ENCODE assay signal across 9 mouse cellular contexts in the genomic region with DNA sequence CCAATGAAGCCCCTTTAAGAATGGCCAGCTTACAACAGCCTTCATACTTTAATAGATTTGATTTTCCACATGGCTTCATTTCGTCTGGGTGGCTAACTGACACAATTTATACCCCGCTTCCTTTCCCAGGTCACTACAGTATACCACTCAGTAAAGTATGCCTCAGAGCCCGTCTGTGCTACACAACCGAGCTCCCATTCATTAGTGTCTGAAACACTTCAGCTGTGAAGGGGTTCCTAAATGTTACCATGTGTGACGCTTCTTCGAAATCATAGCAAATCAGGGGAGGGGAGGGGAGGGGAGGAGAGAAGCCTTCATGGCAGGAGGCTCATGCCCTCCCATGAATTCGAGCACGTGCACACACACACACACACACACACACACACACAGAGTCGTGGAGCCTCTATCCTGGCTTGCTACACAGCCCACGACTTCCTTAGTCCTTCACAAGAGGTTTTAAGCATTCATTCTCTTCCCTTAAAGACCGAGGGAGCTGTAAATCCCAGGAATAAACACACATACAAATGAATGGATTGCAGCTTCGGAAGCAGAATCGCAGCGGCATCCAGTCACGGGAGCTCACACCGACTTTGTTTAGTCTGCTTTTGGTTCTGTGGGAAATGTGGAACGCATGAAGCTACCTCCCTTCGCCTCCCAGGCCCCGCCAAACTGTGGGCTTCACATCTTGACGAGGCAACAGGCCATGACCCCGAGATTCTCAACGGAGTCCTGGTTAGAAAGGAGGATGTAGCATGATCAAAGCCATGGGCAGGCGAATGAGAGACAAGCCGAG.
A peak's percentile ranks its signal among the peaks of the same experiment; 100 is the strongest.
DNase-seq lines count a peak whose midpoint lies in the region; ATAC-seq and TF ChIP-seq lines count a peak whose summit lies in the region.
"Had no signal": no experiment of that assay in that cellular context is flagged by ENCODE, and none has a peak within 500 bp of the region (broad histone marks: within the 10 kb centered on the region; RNA-seq: fewer than 3 reads in every experiment).

No protein-coding gene starts in this region.

- H3K27me3 ChIP-seq in kidney, embryonic 15.5 days = no peaks in the 10 kb centered on the region
- H3K27me3 ChIP-seq in forebrain, embryonic 12.5 days = no peaks in the 10 kb centered on the region
- no peaks in the 10 kb centered on the region for H3K27me3 ChIP-seq in limb, embryonic 14.5 days (ENCODE audit: control insufficient read depth, insufficient read depth, low read length)
- no peaks in the 10 kb centered on the region for H3K27me3 ChIP-seq in neural tube, embryonic 14.5 days (ENCODE audit: control insufficient read depth, insufficient read depth, low read length)
- H3K27me3 ChIP-seq: CH12.LX had no signal

- peaks cover 15% of the 10 kb centered on the region for H3K36me3 ChIP-seq in kidney, embryonic 15.5 days
- peaks cover 6% of the 10 kb centered on the region; the same call in 1 of the 2 replicates for H3K36me3 ChIP-seq in forebrain, embryonic 12.5 days (replicated peaks)
- peaks cover 6% of the 10 kb centered on the region; the same call in 1 of the 2 replicates for H3K36me3 ChIP-seq in limb, embryonic 14.5 days (ENCODE audit: control insufficient read depth, insufficient read depth, low read length)
- H3K36me3 ChIP-seq in neural tube, embryonic 14.5 days (ENCODE audit: control insufficient read depth, insufficient read depth, low read length) = no peaks in the 10 kb centered on the region

- H3K4me2 ChIP-seq in kidney, embryonic 15.5 days = peak overlapping the region; percentile 49
- 0 out of 2 replicates have a peak overlapping the region, but pooled peaks have one; percentile 23 for H3K4me2 ChIP-seq in forebrain, embryonic 12.5 days
- peak overlapping the region; percentile 35 for H3K4me2 ChIP-seq in limb, embryonic 14.5 days (replicated peaks; ENCODE audit: low read depth, low read length, severe bottlenecking)
- peak overlapping the region; percentile 3; the same call in 1 of the 2 replicates for H3K4me2 ChIP-seq in neural tube, embryonic 14.5 days (ENCODE audit: low read depth, low read length)

- TF ChIP-seq POLR2A in limb, embryonic 14.5 days (IDR thresholded peaks at IDR 0.05; ENCODE audit: borderline replicate concordance, extremely low read depth, insufficient read depth, insufficient read length) = no peak

- H3K9ac ChIP-seq in kidney, embryonic 15.5 days = no peak overlapping the region
- no peak overlapping the region for H3K9ac ChIP-seq in forebrain, embryonic 12.5 days
- H3K9ac ChIP-seq in limb, embryonic 14.5 days (ENCODE audit: low read depth, low read length, severe bottlenecking) = no peak overlapping the region
- H3K9ac ChIP-seq in neural tube, embryonic 14.5 days (replicated peaks; ENCODE audit: low read depth, low read length) = no peak overlapping the region

- WGBS in kidney, embryonic 15.5 days = 13% methylated on average over 24 of the region's 24 CpGs
- 53% methylated on average over 24 of the region's 24 CpGs for WGBS in forebrain, embryonic 12.5 days
- 26% methylated on average over 24 of the region's 24 CpGs for WGBS in limb, embryonic 14.5 days
- WGBS in neural tube, embryonic 14.5 days = 31% methylated on average over 24 of the region's 24 CpGs

- peaks cover 62% of the 10 kb centered on the region for H3K4me1 ChIP-seq in kidney, embryonic 15.5 days
- H3K4me1 ChIP-seq in forebrain, embryonic 12.5 days = peaks cover 22% of the 10 kb centered on the region
- H3K4me1 ChIP-seq in limb, embryonic 14.5 days (ENCODE audit: control insufficient read depth, insufficient read depth, low read length) = peaks cover 45% of the 10 kb centered on the region
- peaks cover 2% of the 10 kb centered on the region; the same call in 1 of the 2 replicates for H3K4me1 ChIP-seq in neural tube, embryonic 14.5 days (ENCODE audit: control insufficient read depth, insufficient read depth, low read length)

- peak overlapping the region; percentile 33 for H3K4me3 ChIP-seq in kidney, embryonic 15.5 days (replicated peaks)
- no peak overlapping the region for H3K4me3 ChIP-seq in forebrain, embryonic 12.5 days (replicated peaks)
- 0 out of 2 replicates have a peak overlapping the region, but pooled peaks have one; percentile 5 for H3K4me3 ChIP-seq in limb, embryonic 14.5 days (replicated peaks; ENCODE audit: low read length)
- H3K4me3 ChIP-seq in neural tube, embryonic 14.5 days (ENCODE audit: low read depth, low read length) = no peak overlapping the region

- H3K9me3 ChIP-seq in kidney, embryonic 15.5 days (replicated peaks) = no peaks in the 10 kb centered on the region
- H3K9me3 ChIP-seq in forebrain, embryonic 12.5 days = no peaks in the 10 kb centered on the region
- no peaks in the 10 kb centered on the region for H3K9me3 ChIP-seq in limb, embryonic 14.5 days (ENCODE audit: control insufficient read depth, low read length)
- no peaks in the 10 kb centered on the region for H3K9me3 ChIP-seq in neural tube, embryonic 14.5 days (ENCODE audit: control insufficient read depth, low read length)

- peak; percentile 92 for ATAC-seq in kidney, embryonic 15.5 days (replicated peaks; ENCODE audit: low FRiP score)
- ATAC-seq in forebrain, embryonic 12.5 days (ENCODE audit: low FRiP score) = 0 out of 2 replicates have a peak, but pooled peaks have one; percentile 51
- peak; percentile 78 for ATAC-seq in limb, embryonic 14.5 days (ENCODE audit: low FRiP score, low read depth)
- ATAC-seq in neural tube, embryonic 14.5 days (ENCODE audit: low read depth) = peak; percentile 70; the same call in 1 of the 2 replicates

- DNase-seq in kidney, postnatal 36 days = no peak
- DNase-seq in limb, embryonic 14.5 days (ENCODE audit: low spot score) = peak; percentile 56
- no peak for DNase-seq in adrenal gland, postnatal 36 days
- DNase-seq in adrenal gland, adult 18-20 months (ENCODE audit: low spot score in 2 of 2) = no peak
- no peak for DNase-seq in cerebellum, adult 9-11 months

- H3K27ac ChIP-seq in kidney, embryonic 15.5 days = peak overlapping the region; percentile 91
- H3K27ac ChIP-seq in forebrain, embryonic 12.5 days = peak overlapping the region; percentile 14; the same call in 1 of the 2 replicates
- H3K27ac ChIP-seq in limb, embryonic 14.5 days (replicated peaks; ENCODE audit: low read depth, low read length) = peak overlapping the region; percentile 77
- H3K27ac ChIP-seq in neural tube, embryonic 14.5 days (ENCODE audit: low read depth, low read length) = no peak overlapping the region

Comparison
In these comparisons a context has a peak if more than half of its experiments do, and no peak if none do; other contexts are left out.
1. H3K4me3 ChIP-seq: peak in kidney, embryonic 15.5 days (single experiment) and limb, embryonic 14.5 days (single experiment); none in forebrain, embryonic 12.5 days (single experiment) and neural tube, embryonic 14.5 days (single experiment).
2. Peak in every context shown above with its lines, with median percentiles within 50 percentile points of each other: ATAC-seq and H3K4me2 ChIP-seq.